In genomic region chr3:88456313-88456712, GRCm38 (mm10) we compare ENCODE assay signal across 12 mouse cellular contexts. TPM values are rescaled to one million over a fixed set of nuclear protein-coding genes. Genes with fewer than 3 reads are reported as not detected.
A peak's percentile ranks its signal among the peaks of the same experiment; 100 is the strongest.
DNase-seq lines count a peak whose midpoint lies in the region; ATAC-seq and TF ChIP-seq lines count a peak whose summit lies in the region.
"Had no signal": no experiment of that assay in that cellular context is flagged by ENCODE, and none has a peak within 500 bp of the region (broad histone marks: within the 10 kb centered on the region; RNA-seq: fewer than 3 reads in every experiment).

No protein-coding gene starts in this region.

- peaks cover 12% of the 10 kb centered on the region for H3K4me1 ChIP-seq in hindbrain, postnatal 0 days (ENCODE audit: insufficient read depth, low read length)
- H3K4me1 ChIP-seq in hindbrain, embryonic 12.5 days = peaks cover 37% of the 10 kb centered on the region
- H3K4me1 ChIP-seq in intestine, postnatal 0 days (replicated peaks; ENCODE audit: control insufficient read depth, insufficient read depth, low read length) = peaks cover 10% of the 10 kb centered on the region; the same call in 1 of the 2 replicates
- H3K4me1 ChIP-seq in midbrain, postnatal 0 days (ENCODE audit: insufficient read depth, low read length) = peaks cover 12% of the 10 kb centered on the region

- no peak overlapping the region for H3K27ac ChIP-seq in hindbrain, postnatal 0 days
- H3K27ac ChIP-seq in hindbrain, embryonic 12.5 days = no peak overlapping the region
- peak overlapping the region; percentile 95 for H3K27ac ChIP-seq in intestine, postnatal 0 days (ENCODE audit: low read depth, low read length)
- no peak overlapping the region for H3K27ac ChIP-seq in midbrain, postnatal 0 days (ENCODE audit: low read depth, low read length)
- no peak overlapping the region for H3K27ac ChIP-seq in gastrocnemius, adult 2 months

- no peak for ATAC-seq in hindbrain, postnatal 0 days
- no peak for ATAC-seq in hindbrain, embryonic 12.5 days (ENCODE audit: low FRiP score)
- peak; percentile 47 for ATAC-seq in intestine, postnatal 0 days
- no peak for ATAC-seq in midbrain, postnatal 0 days (ENCODE audit: low FRiP score)
- ATAC-seq: forebrain, postnatal 0 days had no signal

- no peaks in the 10 kb centered on the region for H3K9me3 ChIP-seq in hindbrain, postnatal 0 days (ENCODE audit: low read length)
- no peaks in the 10 kb centered on the region for H3K9me3 ChIP-seq in hindbrain, embryonic 12.5 days (replicated peaks)
- H3K9me3 ChIP-seq in intestine, postnatal 0 days (ENCODE audit: control insufficient read depth) = no peaks in the 10 kb centered on the region
- H3K9me3 ChIP-seq in midbrain, postnatal 0 days (ENCODE audit: low read length) = no peaks in the 10 kb centered on the region

- no peak overlapping the region for H3K9ac ChIP-seq in hindbrain, postnatal 0 days (replicated peaks; ENCODE audit: low read length)
- H3K9ac ChIP-seq in hindbrain, embryonic 12.5 days = no peak overlapping the region
- no peak overlapping the region for H3K9ac ChIP-seq in intestine, postnatal 0 days (ENCODE audit: low read depth, low read length)
- H3K9ac ChIP-seq in midbrain, postnatal 0 days (replicated peaks; ENCODE audit: low read length, poor library complexity, severe bottlenecking) = 0 out of 2 replicates have a peak overlapping the region, but pooled peaks have one; percentile 42

- no peak for DNase-seq in hindbrain, postnatal 0 days (ENCODE audit: low spot score)
- DNase-seq in kidney, postnatal 4 days = peak; percentile 56 to 75
- no peak for DNase-seq in midbrain, postnatal 0 days (ENCODE audit: low spot score)
- DNase-seq in gastrocnemius, adult 2 months = no peak
- DNase-seq in heart, adult 18-20 months = no peak
- no peak for DNase-seq in cerebellum, postnatal 4 days (ENCODE audit: low spot score in 2 of 2)
- DNase-seq: adrenal gland, adult 8-10 months; forebrain, postnatal 0 days; right cerebral cortex, postnatal 4 days; thymus, adult 2 months had no signal

- H3K4me2 ChIP-seq in hindbrain, postnatal 0 days (ENCODE audit: low read depth, low read length) = peak overlapping the region; percentile 66
- no peak overlapping the region for H3K4me2 ChIP-seq in hindbrain, embryonic 12.5 days (replicated peaks)
- peak overlapping the region; percentile 66 for H3K4me2 ChIP-seq in intestine, postnatal 0 days (replicated peaks; ENCODE audit: low read depth)
- peak overlapping the region; percentile 78 for H3K4me2 ChIP-seq in midbrain, postnatal 0 days (ENCODE audit: low read depth, low read length, poor library complexity, severe bottlenecking)

- intact Hi-C loops in gastrocnemius, adult 2 months (cut with DNase I) = no loop called here

- WGBS in hindbrain, postnatal 0 days = 89% methylated on average over 8 of the region's 8 CpGs
- 82% methylated on average over 8 of the region's 8 CpGs for WGBS in hindbrain, embryonic 12.5 days
- 34% methylated on average over 8 of the region's 8 CpGs for WGBS in intestine, postnatal 0 days
- 93% methylated on average over 8 of the region's 8 CpGs for WGBS in midbrain, postnatal 0 days

- TF ChIP-seq CTCF in hindbrain, postnatal 0 days (IDR thresholded peaks at IDR 0.05; ENCODE audit: low read depth) = no peak
- no peak for TF ChIP-seq CTCF in intestine, postnatal 0 days (IDR thresholded peaks at IDR 0.05; ENCODE audit: low read depth)
- TF ChIP-seq CTCF in midbrain, postnatal 0 days (IDR thresholded peaks at IDR 0.05) = no peak
- TF ChIP-seq CTCF in gastrocnemius, adult 2 months (IDR thresholded peaks at IDR 0.05) = no peak

- H3K27me3 ChIP-seq in hindbrain, postnatal 0 days (ENCODE audit: insufficient read depth, low read length) = no peaks in the 10 kb centered on the region
- H3K27me3 ChIP-seq in hindbrain, embryonic 12.5 days = peaks cover 23% of the 10 kb centered on the region
- H3K27me3 ChIP-seq in intestine, postnatal 0 days (replicated peaks; ENCODE audit: control insufficient read depth, insufficient read depth, low read length) = peaks cover 5% of the 10 kb centered on the region
- no peaks in the 10 kb centered on the region for H3K27me3 ChIP-seq in midbrain, postnatal 0 days (ENCODE audit: insufficient read depth, low read length)

- no peak overlapping the region for H3K4me3 ChIP-seq in hindbrain, postnatal 0 days (ENCODE audit: low read length)
- H3K4me3 ChIP-seq in hindbrain, embryonic 12.5 days = no peak overlapping the region
- H3K4me3 ChIP-seq in intestine, postnatal 0 days (ENCODE audit: low read depth, low read length) = no peak overlapping the region
- H3K4me3 ChIP-seq in midbrain, postnatal 0 days (ENCODE audit: low read depth, low read length) = no peak overlapping the region
- no peak overlapping the region for H3K4me3 ChIP-seq in gastrocnemius, adult 2 months

- peaks cover 10% of the 10 kb centered on the region; the same call in 1 of the 2 replicates for H3K36me3 ChIP-seq in hindbrain, postnatal 0 days (ENCODE audit: insufficient read depth, low read length)
- 0 out of 2 replicates have a peak, but pooled peaks cover 3% of the 10 kb centered on the region for H3K36me3 ChIP-seq in hindbrain, embryonic 12.5 days
- H3K36me3 ChIP-seq in intestine, postnatal 0 days (ENCODE audit: control insufficient read depth, insufficient read depth) = peaks cover 15% of the 10 kb centered on the region
- peaks cover 29% of the 10 kb centered on the region for H3K36me3 ChIP-seq in midbrain, postnatal 0 days (ENCODE audit: insufficient read depth, low read length)

RNA-seq across cellular contexts. Expression of gene Sema4a, which starts 4.7 kb away (rescaled TPM):
- 39.4 and 45.2 TPM in 2 replicates for total RNA-seq in hindbrain, postnatal 0 days (2014; rRNA removed)
- polyA plus RNA-seq in hindbrain, postnatal 0 days (2015; fragmentation: Nextera tagmentation; extraction: Ambion mirVana) = 25.4 and 26.5 TPM in 2 replicates
- 17.1 and 18.4 TPM in 2 replicates for polyA plus RNA-seq in hindbrain, embryonic 12.5 days (2016; fragmentation: Nextera tagmentation; extraction: Ambion mirVana)
- 93.1 and 101 TPM in 2 replicates for polyA plus RNA-seq in intestine, postnatal 0 days (2015; fragmentation: Nextera tagmentation; extraction: Ambion mirVana)
- total RNA-seq in midbrain, postnatal 0 days (2014; rRNA removed) = 52.6 and 62.0 TPM in 2 replicates
- 42.1 and 44.2 TPM in 2 replicates for polyA plus RNA-seq in midbrain, postnatal 0 days (2015; fragmentation: Nextera tagmentation; extraction: Ambion mirVana)
- 1 to 10 TPM; 1.2 to 1.8 TPM for total RNA-seq in gastrocnemius, adult 2 months (2021)
- total RNA-seq in heart, adult 18-20 months (2021) = 1 to 10 TPM; 4.4 to 5.9 TPM

RNA-seq across cellular contexts. Expression of gene Slc25a44, which starts 31.4 kb away (rescaled TPM):
- total RNA-seq in hindbrain, postnatal 0 days (2014; rRNA removed) = 68.3 and 68.6 TPM in 2 replicates
- 31.9 and 34.1 TPM in 2 replicates for polyA plus RNA-seq in hindbrain, postnatal 0 days (2015; fragmentation: Nextera tagmentation; extraction: Ambion mirVana)
- 24.9 and 25.9 TPM in 2 replicates for polyA plus RNA-seq in hindbrain, embryonic 12.5 days (2016; fragmentation: Nextera tagmentation; extraction: Ambion mirVana)
- polyA plus RNA-seq in intestine, postnatal 0 days (2015; fragmentation: Nextera tagmentation; extraction: Ambion mirVana) = 30.4 and 31.7 TPM in 2 replicates
- 62.5 and 63.8 TPM in 2 replicates for total RNA-seq in midbrain, postnatal 0 days (2014; rRNA removed)
- polyA plus RNA-seq in midbrain, postnatal 0 days (2015; fragmentation: Nextera tagmentation; extraction: Ambion mirVana) = 35.9 and 38.7 TPM in 2 replicates
- 10 to 100 TPM; 16.1 to 18.5 TPM for total RNA-seq in gastrocnemius, adult 2 months (2021)
- total RNA-seq in heart, adult 18-20 months (2021) = 10 to 100 TPM; 12.3 to 14.2 TPM

RNA-seq across cellular contexts. Expression of gene Pmf1, which starts 46.2 kb away (rescaled TPM):
- total RNA-seq in hindbrain, postnatal 0 days (2014; rRNA removed) = 39.4 and 60.4 TPM in 2 replicates
- polyA plus RNA-seq in hindbrain, postnatal 0 days (2015; fragmentation: Nextera tagmentation; extraction: Ambion mirVana) = 47.2 and 48.4 TPM in 2 replicates
- polyA plus RNA-seq in hindbrain, embryonic 12.5 days (2016; fragmentation: Nextera tagmentation; extraction: Ambion mirVana) = 73.3 and 82.3 TPM in 2 replicates
- polyA plus RNA-seq in intestine, postnatal 0 days (2015; fragmentation: Nextera tagmentation; extraction: Ambion mirVana) = 61.2 and 62.5 TPM in 2 replicates
- 20.6 and 25.4 TPM in 2 replicates for total RNA-seq in midbrain, postnatal 0 days (2014; rRNA removed)
- 25.2 and 25.6 TPM in 2 replicates for polyA plus RNA-seq in midbrain, postnatal 0 days (2015; fragmentation: Nextera tagmentation; extraction: Ambion mirVana)
- 10 to 100 TPM; 16.2 to 19.7 TPM for total RNA-seq in gastrocnemius, adult 2 months (2021)
- 10 to 100 TPM; 16.8 to 18.3 TPM for total RNA-seq in heart, adult 18-20 months (2021)

RNA-seq across cellular contexts. Expression of gene Lmna, which starts 53.4 kb away (rescaled TPM):
- total RNA-seq in hindbrain, postnatal 0 days (2014; rRNA removed) = 59.7 and 60.8 TPM in 2 replicates
- 59.1 and 61.1 TPM in 2 replicates for polyA plus RNA-seq in hindbrain, postnatal 0 days (2015; fragmentation: Nextera tagmentation; extraction: Ambion mirVana)
- polyA plus RNA-seq in hindbrain, embryonic 12.5 days (2016; fragmentation: Nextera tagmentation; extraction: Ambion mirVana) = 48.9 and 61.6 TPM in 2 replicates
- 92.5 and 96.5 TPM in 2 replicates for polyA plus RNA-seq in intestine, postnatal 0 days (2015; fragmentation: Nextera tagmentation; extraction: Ambion mirVana)
- total RNA-seq in midbrain, postnatal 0 days (2014; rRNA removed) = 57.6 and 75.0 TPM in 2 replicates
- 74.1 and 77.2 TPM in 2 replicates for polyA plus RNA-seq in midbrain, postnatal 0 days (2015; fragmentation: Nextera tagmentation; extraction: Ambion mirVana)
- total RNA-seq in gastrocnemius, adult 2 months (2021) = 10 to 100 TPM; 67.5 to 82.5 TPM
- total RNA-seq in heart, adult 18-20 months (2021) = 100 to 1,000 TPM; 113 to 129 TPM

Comparison
In these comparisons a context has a peak if more than half of its experiments do, and no peak if none do; other contexts are left out.
1. DNase-seq: peak in kidney, postnatal 4 days (2 of 2); none in hindbrain, postnatal 0 days (single experiment), midbrain, postnatal 0 days (single experiment), gastrocnemius, adult 2 months (single experiment), heart, adult 18-20 months (0 of 2) and cerebellum, postnatal 4 days (0 of 2).